Mouse (Mus musculus): ENCODE data around the gene Nfx1.

Gene Nfx1

GRCm38 (mm10) chr4:40970842-40971701, at the start of gene Nfx1:
Nfx1 (plus strand) TSS chr4:40970906.
- under 1% methylated on average over 82 of the region's 85 CpGs for WGBS

GRCm38 (mm10) chr4:40921288-40921687, 49.4 kb upstream of the Nfx1 start:
- 76% methylated on average over 3 of the region's 3 CpGs for WGBS

DNA sequence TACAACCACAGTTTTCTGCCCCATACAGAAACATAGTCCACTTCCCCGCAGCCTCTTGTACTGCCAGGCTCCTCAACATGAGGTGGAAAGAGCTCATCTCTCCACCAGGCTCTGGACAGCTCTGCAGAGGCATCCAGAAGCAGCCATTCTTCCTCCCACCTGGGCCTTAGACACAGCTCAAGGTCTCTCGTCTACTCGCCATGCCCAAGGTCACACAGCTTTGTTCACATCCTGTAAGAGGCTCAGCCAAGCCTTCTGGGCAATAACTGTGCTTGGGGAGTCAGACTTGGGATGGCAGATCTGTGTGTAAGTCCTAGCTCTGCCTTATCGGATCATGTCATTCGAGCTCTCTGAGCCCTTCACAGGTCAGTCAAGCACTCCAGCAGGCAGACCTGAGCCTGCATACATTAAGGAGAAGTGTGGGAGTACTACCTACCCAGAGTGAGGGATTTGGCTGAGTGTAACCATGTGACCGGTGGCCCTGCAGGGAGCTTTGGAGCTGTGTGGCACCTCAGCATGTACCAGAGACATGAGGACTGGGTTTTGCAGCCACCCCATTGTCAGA, 47.5 kb upstream of the Nfx1 start:
- WGBS, result 84% methylated on average over 6 of the region's 6 CpGs

GRCm38 (mm10) chr4:40925568-40925967, 45.1 kb upstream of the Nfx1 start:
- 61% methylated on average over 3 of the region's 3 CpGs for WGBS

- WGBS, result 89% methylated on average over 7 of the region's 7 CpGs
Measured at GRCm38 (mm10) chr4:40929046-40929445, 41.7 kb upstream of the Nfx1 start.

- 88% methylated on average over 5 of the region's 5 CpGs for WGBS
Measured at GRCm38 (mm10) chr4:40933694-40934093, 37.0 kb upstream of the Nfx1 start.

DNA sequence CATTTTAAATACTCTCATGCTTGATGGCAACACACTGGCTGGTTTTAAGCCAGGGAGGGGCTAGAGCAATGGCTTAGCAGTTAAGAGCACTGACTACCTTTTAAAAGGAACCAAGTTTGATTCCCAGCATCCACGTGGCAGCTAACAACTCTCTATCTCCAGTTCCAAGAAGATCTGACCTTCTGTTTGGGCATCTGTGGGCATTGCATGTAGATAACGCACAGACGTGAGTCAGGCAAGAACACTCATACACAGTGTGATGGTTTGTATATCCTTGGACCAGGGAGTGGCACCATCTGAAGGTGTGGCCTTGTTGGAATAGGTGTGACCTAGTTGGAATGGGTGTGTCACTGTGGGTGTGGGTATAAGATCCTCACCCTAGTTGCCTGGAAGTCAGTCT, 36.3 kb upstream of the Nfx1 start:
- WGBS, result 89% methylated on average over 3 of the region's 3 CpGs

- WGBS, result 60% methylated on average over 9 of the region's 9 CpGs
Measured at GRCm38 (mm10) chr4:40936175-40936839, 34.4 kb upstream of the Nfx1 start.

GRCm38 (mm10) chr4:40938793-40939192, 31.9 kb upstream of the Nfx1 start:
- WGBS, result 96% methylated on average over 5 of the region's 5 CpGs

GRCm38 (mm10) chr4:40943651-40944050, 27.1 kb upstream of the Nfx1 start:
- WGBS, result 98% methylated on average over 5 of the region's 5 CpGs

GRCm38 (mm10) chr4:40946516-40947121, 24.1 kb upstream of the Nfx1 start:
- WGBS, result 90% methylated on average over 7 of the region's 7 CpGs

GRCm38 (mm10) chr4:40947565-40948159, 23.0 kb upstream of the Nfx1 start:
- under 1% methylated on average over 40 of the region's 40 CpGs for WGBS

- under 1% methylated on average over 50 of the region's 50 CpGs for WGBS
Measured at GRCm38 (mm10) chr4:40948160-40948708, 22.5 kb upstream of the Nfx1 start, which contains the start of the genes Bag1 and Chmp5. Bag1 (minus strand) TSS chr4:40948294. Chmp5 (plus strand) TSS chr4:40948407.

- 91% methylated on average over 1 of the region's 1 CpGs for WGBS
Measured at GRCm38 (mm10) chr4:40953521-40953920, 17.2 kb upstream of the Nfx1 start.

DNA sequence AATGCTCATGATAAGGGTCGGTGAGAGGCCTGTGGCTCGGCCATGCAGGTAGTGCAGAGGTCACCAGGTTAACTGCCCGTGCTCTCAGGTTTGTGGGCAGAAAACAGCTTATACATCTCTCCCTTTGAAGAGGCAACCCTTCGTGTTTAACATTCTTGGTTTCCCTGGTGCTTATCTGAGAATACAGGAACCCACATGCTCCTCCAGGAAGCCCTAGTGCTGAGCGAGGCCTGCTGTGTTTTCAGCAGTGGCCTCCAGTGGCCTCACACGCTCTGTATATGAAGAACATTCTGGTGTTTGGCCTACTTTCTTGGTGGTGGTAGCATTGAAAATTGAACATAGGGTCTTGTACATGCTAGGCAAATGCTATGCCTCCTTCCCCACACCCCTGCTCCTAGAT, 14.8 kb upstream of the Nfx1 start:
- 87% methylated on average over 6 of the region's 6 CpGs for WGBS

DNA sequence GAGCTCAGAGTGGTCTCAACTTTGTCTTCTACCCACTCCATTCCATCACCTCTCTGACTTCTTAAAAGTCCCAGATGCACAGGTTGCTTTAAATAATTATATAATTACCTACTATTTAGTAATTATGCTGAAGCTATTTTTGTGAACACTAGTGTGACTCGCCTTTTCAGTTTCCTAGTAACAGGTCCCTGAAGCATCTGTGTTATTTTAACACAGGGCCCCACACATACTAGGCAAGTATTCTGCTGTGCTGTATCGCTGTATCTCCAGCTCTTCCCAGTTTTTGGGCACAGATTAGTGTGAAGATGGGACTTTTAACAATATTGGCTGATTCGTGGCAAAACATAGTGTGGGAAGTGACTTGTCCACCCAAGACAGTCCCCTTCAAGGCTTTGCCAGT, 7.2 kb upstream of the Nfx1 start:
- WGBS, result 52% methylated on average over 3 of the region's 3 CpGs

- 73% methylated on average over 4 of the region's 4 CpGs for WGBS
Measured at GRCm38 (mm10) chr4:40969161-40969560, 1.5 kb upstream of the Nfx1 start.

DNA sequence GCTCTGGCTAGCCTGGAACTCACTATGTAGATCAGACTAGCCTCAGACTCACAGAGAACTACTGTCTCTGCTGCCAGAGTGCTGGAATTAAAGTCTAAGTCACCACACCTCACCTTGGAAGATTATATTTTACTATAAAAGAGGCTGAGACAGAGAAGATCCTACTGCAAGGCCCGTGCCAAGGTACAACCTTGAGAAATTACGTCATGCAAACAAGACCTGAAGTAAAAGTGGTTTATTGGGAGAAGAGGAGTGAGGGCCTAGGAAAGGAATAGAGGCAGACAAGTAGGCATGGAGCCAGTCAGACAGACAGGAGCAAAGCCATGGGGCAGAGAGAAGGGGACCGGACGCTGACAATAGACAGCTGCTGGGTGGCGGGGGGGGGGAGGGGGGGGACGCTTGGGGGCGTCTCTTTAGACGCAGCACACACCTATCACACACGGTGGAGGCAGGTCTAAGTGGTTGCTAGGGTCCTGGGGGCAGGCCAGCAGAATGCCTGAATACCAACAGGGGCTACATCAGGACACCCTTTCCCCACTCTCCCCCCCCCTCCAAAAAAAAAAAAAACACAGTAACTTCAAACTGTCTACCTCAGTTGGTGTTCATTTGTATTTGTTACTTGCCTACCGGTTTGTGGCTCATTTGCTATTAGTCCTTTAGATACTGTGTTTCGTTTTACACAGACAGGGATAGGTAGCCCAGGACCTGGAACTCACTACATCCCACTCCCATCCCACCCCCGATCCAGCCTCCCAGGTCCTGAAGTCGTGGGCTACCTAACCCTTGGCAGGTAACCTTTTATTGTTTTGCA, 720 bp upstream of the Nfx1 start:
- 6% methylated on average over 12 of the region's 13 CpGs for WGBS

DNA sequence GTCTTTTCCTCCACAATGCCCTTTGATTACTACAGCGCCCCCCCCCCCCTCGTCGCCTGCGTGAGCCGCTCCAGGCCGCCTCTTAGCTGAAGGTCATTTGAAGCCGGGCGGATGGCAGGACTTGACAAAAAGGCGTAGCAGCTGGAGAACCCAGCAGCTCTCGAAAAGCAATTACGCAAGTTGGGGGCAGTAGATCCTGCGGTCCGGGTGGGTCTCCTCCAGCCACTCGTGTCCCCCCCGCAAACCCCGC, 189 bp upstream of the Nfx1 start:
- WGBS, result under 1% methylated on average over 16 of the region's 16 CpGs

DNA sequence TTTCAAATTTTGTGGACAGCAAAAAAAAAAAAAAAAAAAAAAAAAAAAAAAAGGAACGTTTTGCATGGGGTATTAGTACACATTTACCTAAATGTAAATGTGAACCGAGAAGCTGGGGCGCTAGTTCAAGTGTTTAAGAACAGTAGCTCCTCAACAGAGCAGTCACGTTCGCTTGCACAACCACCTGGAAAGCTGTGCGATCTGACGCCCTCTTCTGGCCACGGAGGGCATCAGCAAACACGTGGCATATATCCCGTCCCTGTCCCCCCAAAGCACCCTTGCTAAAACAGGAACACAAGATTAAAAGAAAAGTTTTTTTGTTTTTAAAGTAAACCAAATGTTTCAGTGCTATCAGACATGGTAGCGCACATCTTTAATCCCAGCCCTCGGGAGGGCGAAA, 1.0 kb downstream of the Nfx1 start:
- WGBS, result 24% methylated on average over 13 of the region's 13 CpGs

DNA sequence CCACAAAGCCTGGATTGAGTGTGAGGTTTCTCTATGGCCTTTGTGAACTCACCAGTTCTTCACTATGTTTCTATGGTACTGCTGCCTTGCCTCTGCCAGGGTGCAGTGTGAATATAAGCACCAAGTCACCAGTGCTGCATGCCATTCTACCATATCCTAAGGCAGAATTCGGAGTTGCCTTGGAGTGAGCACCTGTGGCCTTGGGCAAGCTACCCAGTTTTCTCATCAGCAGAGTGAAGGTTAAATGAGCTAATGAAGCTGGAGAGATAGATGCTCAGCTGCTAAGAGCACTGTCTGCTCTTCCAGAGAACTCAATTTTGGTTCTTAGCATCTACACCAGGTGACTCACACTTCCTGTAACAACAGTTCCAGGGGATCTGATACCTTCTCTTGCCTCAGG, 3.3 kb downstream of the Nfx1 start:
- WGBS, result 87% methylated on average over 1 of the region's 1 CpGs

Measured in cerebral cortex, adult 2 months (tissue).